In genomic region chr4:155122444-155123040, GRCm38 (mm10) we compare ENCODE assay signal across 8 mouse cellular contexts. TPM values are rescaled to one million over a fixed set of nuclear protein-coding genes. Genes with fewer than 3 reads are reported as not detected.
A peak's percentile ranks its signal among the peaks of the same experiment; 100 is the strongest.
DNase-seq lines count a peak whose midpoint lies in the region; ATAC-seq lines count a peak whose summit lies in the region.

No protein-coding gene starts in this region.

- peak overlapping the region; percentile 33 for H3K4me2 ChIP-seq in forebrain, embryonic 13.5 days
- peak overlapping the region; percentile 33 for H3K4me2 ChIP-seq in heart, embryonic 16.5 days (ENCODE audit: low read depth, low read length)
- H3K4me2 ChIP-seq in stomach, embryonic 14.5 days (replicated peaks; ENCODE audit: low read depth, low read length): no peak overlapping the region

- no peaks in the 10 kb centered on the region for H3K36me3 ChIP-seq in forebrain, embryonic 13.5 days (ENCODE audit: poor library complexity, severe bottlenecking)
- no peaks in the 10 kb centered on the region for H3K36me3 ChIP-seq in heart, embryonic 16.5 days (ENCODE audit: control insufficient read depth, insufficient read depth)
- H3K36me3 ChIP-seq in stomach, embryonic 14.5 days (ENCODE audit: control insufficient read depth, insufficient read depth, low read length): no peaks in the 10 kb centered on the region

- H3K27me3 ChIP-seq in forebrain, embryonic 13.5 days: no peaks in the 10 kb centered on the region
- H3K27me3 ChIP-seq in heart, embryonic 16.5 days (ENCODE audit: control insufficient read depth, insufficient read depth, low read length): no peaks in the 10 kb centered on the region
- H3K27me3 ChIP-seq in stomach, embryonic 14.5 days (ENCODE audit: control insufficient read depth, insufficient read depth, low read length): no peaks in the 10 kb centered on the region

- H3K9me3 ChIP-seq in forebrain, embryonic 13.5 days (replicated peaks): no peaks in the 10 kb centered on the region
- H3K9me3 ChIP-seq in heart, embryonic 16.5 days (replicated peaks; ENCODE audit: control insufficient read depth, low read length): no peaks in the 10 kb centered on the region
- no peaks in the 10 kb centered on the region for H3K9me3 ChIP-seq in stomach, embryonic 14.5 days (ENCODE audit: control insufficient read depth, low read depth, low read length)

- peaks cover 51% of the 10 kb centered on the region for H3K4me1 ChIP-seq in forebrain, embryonic 13.5 days
- H3K4me1 ChIP-seq in heart, embryonic 16.5 days (ENCODE audit: control insufficient read depth, insufficient read depth, low read length): peaks cover 43% of the 10 kb centered on the region
- peaks cover 17% of the 10 kb centered on the region for H3K4me1 ChIP-seq in stomach, embryonic 14.5 days (ENCODE audit: control insufficient read depth, insufficient read depth, low read length)

- peak; percentile 62 for DNase-seq in 3T3-L1 (ENCODE audit: low read depth, low spot score)
- DNase-seq in NIH3T3 (ENCODE audit: low read depth): peak; percentile 85
- DNase-seq in layer of hippocampus, adult 9-10 months (ENCODE audit: low spot score): peak; percentile 83
- peak; percentile 88 for DNase-seq in lung, postnatal 25 days (ENCODE audit: low spot score)
- no peak for DNase-seq in thymus, postnatal 36 days

- 0 out of 2 replicates have a peak overlapping the region, but pooled peaks have one; percentile 0 for H3K9ac ChIP-seq in forebrain, embryonic 13.5 days
- peak overlapping the region; percentile 41; the same call in 1 of the 2 replicates for H3K9ac ChIP-seq in heart, embryonic 16.5 days (ENCODE audit: low read length)
- H3K9ac ChIP-seq in stomach, embryonic 14.5 days (replicated peaks; ENCODE audit: low read depth, low read length): no peak overlapping the region

- ATAC-seq in forebrain, embryonic 13.5 days: peak; percentile 92
- ATAC-seq in heart, embryonic 16.5 days (replicated peaks; ENCODE audit: extremely low read depth, insufficient read depth, low FRiP score): peak; percentile 58
- peak; percentile 73 for ATAC-seq in stomach, embryonic 14.5 days (ENCODE audit: insufficient number of reproducible peaks, insufficient read depth, low FRiP score, low read depth)

- 9% methylated on average over 16 of the region's 16 CpGs for WGBS in forebrain, embryonic 13.5 days
- 12% methylated on average over 16 of the region's 16 CpGs for WGBS in heart, embryonic 16.5 days
- WGBS in stomach, embryonic 14.5 days: 9% methylated on average over 16 of the region's 16 CpGs

- H3K4me3 ChIP-seq in forebrain, embryonic 13.5 days: no peak overlapping the region
- no peak overlapping the region for H3K4me3 ChIP-seq in heart, embryonic 16.5 days (ENCODE audit: low read length)
- no peak overlapping the region for H3K4me3 ChIP-seq in stomach, embryonic 14.5 days (ENCODE audit: low read depth, low read length)

- peak overlapping the region; percentile 77 for H3K27ac ChIP-seq in forebrain, embryonic 13.5 days
- H3K27ac ChIP-seq in heart, embryonic 16.5 days (ENCODE audit: low read length): peak overlapping the region; percentile 78
- peak overlapping the region; percentile 84 for H3K27ac ChIP-seq in stomach, embryonic 14.5 days (ENCODE audit: low read length)

RNA-seq across cellular contexts. Expression of gene Morn1, which starts 36.2 kb away (rescaled TPM):
- polyA plus RNA-seq in forebrain, embryonic 13.5 days (2015; fragmentation: Nextera tagmentation; extraction: Ambion mirVana): 7.4 and 9.4 TPM in 2 replicates
- 1.8 and 3.0 TPM in 2 replicates for polyA plus RNA-seq in heart, embryonic 16.5 days (2015; fragmentation: Nextera tagmentation; extraction: Ambion mirVana)
- 4.1 and 4.8 TPM in 2 replicates for polyA plus RNA-seq in stomach, embryonic 14.5 days (2014; fragmentation: Nextera tagmentation; extraction: Ambion mirVana)

RNA-seq across cellular contexts. Expression of gene Rer1, which starts 36.4 kb away (rescaled TPM):
- 125 and 130 TPM in 2 replicates for polyA plus RNA-seq in forebrain, embryonic 13.5 days (2015; fragmentation: Nextera tagmentation; extraction: Ambion mirVana)
- 116 and 138 TPM in 2 replicates for polyA plus RNA-seq in heart, embryonic 16.5 days (2015; fragmentation: Nextera tagmentation; extraction: Ambion mirVana)
- 174 and 183 TPM in 2 replicates for polyA plus RNA-seq in stomach, embryonic 14.5 days (2014; fragmentation: Nextera tagmentation; extraction: Ambion mirVana)

RNA-seq across cellular contexts. Expression of gene Pex10, which starts 55.7 kb away (rescaled TPM):
- 18.5 and 22.8 TPM in 2 replicates for polyA plus RNA-seq in forebrain, embryonic 13.5 days (2015; fragmentation: Nextera tagmentation; extraction: Ambion mirVana)
- polyA plus RNA-seq in heart, embryonic 16.5 days (2015; fragmentation: Nextera tagmentation; extraction: Ambion mirVana): 17.3 and 18.0 TPM in 2 replicates
- polyA plus RNA-seq in stomach, embryonic 14.5 days (2014; fragmentation: Nextera tagmentation; extraction: Ambion mirVana): 6.5 and 6.7 TPM in 2 replicates

Comparison
In these comparisons a context has a peak if more than half of its experiments do, and no peak if none do; other contexts are left out.
1. DNase-seq: peak in 3T3-L1 (single experiment), NIH3T3 (single experiment), layer of hippocampus, adult 9-10 months (single experiment) and lung, postnatal 25 days (single experiment); none in thymus, postnatal 36 days (0 of 2).
2. Peak in every context shown above with its lines, with median percentiles within 50 percentile points of each other: ATAC-seq and H3K27ac ChIP-seq.